Mouse (Mus musculus) embryonic fibroblast, embryonic 13.5 days (primary cell): ENCODE results near the gene Chchd4.

ENCODE experiments used
- CTCF ChIP-seq: IDR thresholded peaks from 2 replicates; pipeline ENCODE4 v1.5.1; 2011; ENCODE audit warnings: mild to moderate bottlenecking, control low read depth, low read length, moderate library complexity, borderline replicate concordance; ENCODE audit not compliant: insufficient read depth
- POLR2A ChIP-seq: IDR thresholded peaks from 2 replicates; pipeline ENCODE4 v1.6.1; 2011; ENCODE audit warnings: low read depth, mild to moderate bottlenecking, control low read depth, low read length, moderate library complexity

- TF ChIP-seq CTCF (no peak), POLR2A (no peak)
These were observed 30.0 kb upstream of the Chchd4 start for GRCm38 (mm10) chr6:91503302-91503701.
